Mouse (Mus musculus) forebrain, embryonic 11.5 days (tissue): ENCODE results near the gene Klhl35. TPM values are rescaled to one million over a fixed set of nuclear protein-coding genes. Genes with fewer than 3 reads are reported as not detected.
A peak's percentile ranks its signal among the peaks of the same experiment; 100 is the strongest.

ENCODE experiments used
- ATAC-seq: fragments of 200-750 bp; cut with Nextera tagmentation; replicated peaks from 2 replicates; pipeline ENCODE4 v1.8.0; 2017; ENCODE audit warnings: moderate TSS enrichment; ENCODE audit not compliant: low FRiP score
- DNase-seq: peaks from one replicate; pipeline ENCODE4 v3.0.0-alpha.2; 2017; ENCODE audit warnings: low spot score
- H3K27ac ChIP-seq: fragments of 300-500 bp; sonication (generic); 2 replicates; pipeline ENCODE4 v1.5.1; 2014; ENCODE audit warnings: low read depth, low read length
- H3K27me3 ChIP-seq: fragments of 300-500 bp; sonication (generic); 2 replicates; pipeline ENCODE4 v1.6.1; 2014; ENCODE audit warnings: mild to moderate bottlenecking, low read length, mixed read lengths; ENCODE audit not compliant: control insufficient read depth, insufficient read depth
- H3K36me3 ChIP-seq: fragments of 300-500 bp; sonication (generic); 2 replicates; pipeline ENCODE4 v1.6.1; 2014; ENCODE audit warnings: mild to moderate bottlenecking, low read length, moderate library complexity, mixed read lengths; ENCODE audit not compliant: control insufficient read depth, insufficient read depth
- H3K4me1 ChIP-seq: fragments of 300-500 bp; sonication (generic); replicated peaks from 2 replicates; pipeline ENCODE4 v1.6.1; 2014; ENCODE audit warnings: low read length, mixed read lengths; ENCODE audit not compliant: control insufficient read depth, insufficient read depth
- H3K4me2 ChIP-seq: fragments of 300-500 bp; sonication (generic); 2 replicates; pipeline ENCODE4 v1.6.1; 2014; ENCODE audit warnings: low read depth, mild to moderate bottlenecking, low read length, moderate library complexity, mixed read lengths; ENCODE audit not compliant: severe bottlenecking
- H3K4me3 ChIP-seq: fragments of 300-500 bp; sonication (generic); 2 replicates; pipeline ENCODE4 v1.5.1; 2014; ENCODE audit warnings: low read depth, low read length
- H3K9ac ChIP-seq: fragments of 300-500 bp; sonication (generic); 2 replicates; pipeline ENCODE4 v1.6.1; 2014; ENCODE audit warnings: low read length
- H3K9me3 ChIP-seq: fragments of 300-500 bp; sonication (generic); 2 replicates; pipeline ENCODE4 v1.6.1; 2016; ENCODE audit warnings: low read length, mixed read lengths; ENCODE audit not compliant: control insufficient read depth
- WGBS: fragments of 180-500 bp; shearing (Covaris S2); extraction: QIAGEN DNeasy Blood & Tissue Kit; methylation state at CpG from one replicate; pipeline ENCODE4 v1.1.7; 2014; 5-methylcytosine and 5-hydroxymethylcytosine counted together
- polyA plus RNA-seq: library from polyadenylated mRNA; unstranded; fragments of >200 nt; fragmentation: Nextera tagmentation; extraction: Ambion mirVana; gene quantifications from 2 replicates; pipeline ENCODE4 v1.2.1, GENCODE M21; 2014

Gene Klhl35
- polyA plus RNA-seq, 1 experiment from 2014 or later, result 5.5 TPM

DNA sequence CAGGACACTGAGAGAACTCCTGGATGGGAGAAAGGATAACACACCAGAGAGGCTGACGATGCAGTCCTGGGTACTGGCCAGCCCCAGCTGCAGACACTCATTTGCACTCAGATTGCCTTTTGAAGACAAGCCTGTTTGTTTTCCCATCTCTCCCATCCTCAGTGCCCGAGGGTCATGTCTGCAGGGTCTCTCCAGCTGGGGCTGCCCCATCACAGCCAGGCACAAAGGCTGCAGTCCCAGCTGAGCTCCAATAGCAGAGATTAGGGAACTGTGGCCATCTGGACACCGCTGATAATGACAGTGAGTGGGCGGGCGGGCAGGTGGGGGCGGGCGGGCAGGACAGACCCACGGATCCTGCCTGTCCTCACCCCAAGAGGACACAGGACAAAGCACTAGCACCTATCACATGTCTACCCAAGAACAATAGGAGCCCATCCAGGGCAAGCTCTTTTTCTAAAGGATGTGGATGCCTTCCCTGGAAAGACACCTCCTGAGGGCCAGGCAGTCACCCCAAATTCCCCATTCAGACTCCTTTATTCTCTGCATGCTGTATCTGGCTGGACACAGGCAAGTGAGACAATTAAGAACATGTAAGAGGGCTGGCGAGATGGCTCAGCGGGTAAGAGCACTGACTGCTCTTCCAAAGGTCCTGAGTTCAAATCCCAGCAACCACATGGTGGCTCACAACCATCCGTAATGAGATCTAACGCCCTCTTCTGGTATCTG lies 9.2 kb downstream of the Klhl35 start:
- no peak overlapping the region for H3K4me3 ChIP-seq
- 66% methylated on average over 12 of the region's 12 CpGs for WGBS
- no peaks in the 10 kb centered on the region; the same call in 1 of the 2 replicates for H3K27me3 ChIP-seq
- H3K27ac ChIP-seq, result peak overlapping the region; percentile 75
- peaks cover 3% of the 10 kb centered on the region; the same call in 1 of the 2 replicates for H3K4me1 ChIP-seq
- H3K36me3 ChIP-seq, result peaks cover 15% of the 10 kb centered on the region
- ATAC-seq (peak; percentile 77), DNase-seq (no peak)
- H3K9ac ChIP-seq, result no peak overlapping the region
- H3K4me2 ChIP-seq, result no peak overlapping the region
- H3K9me3 ChIP-seq, result no peaks in the 10 kb centered on the region

DNA sequence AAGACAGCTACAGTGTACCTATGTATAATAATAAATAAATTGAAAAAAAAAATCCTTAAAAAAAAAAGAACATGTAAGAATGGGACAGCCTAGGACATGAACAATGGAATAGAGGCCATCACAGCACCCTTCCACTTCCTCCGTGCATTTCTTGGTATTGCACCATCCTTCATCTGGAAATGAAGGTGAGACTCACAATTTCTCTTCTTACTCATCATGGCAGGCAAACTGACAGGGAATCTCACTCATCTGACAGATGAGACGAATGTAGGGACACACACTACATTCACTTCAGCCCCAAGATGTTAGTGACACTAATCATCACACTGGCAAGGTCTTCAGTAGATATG lies 9.7 kb downstream of the Klhl35 start:
- peaks cover 5% of the 10 kb centered on the region; the same call in 1 of the 2 replicates for H3K4me1 ChIP-seq
- DNase-seq (no peak), ATAC-seq (no peak)
- no peak overlapping the region for H3K27ac ChIP-seq
- no peak overlapping the region for H3K4me3 ChIP-seq
- no peak overlapping the region for H3K4me2 ChIP-seq
- no peaks in the 10 kb centered on the region for H3K9me3 ChIP-seq
- H3K9ac ChIP-seq, result no peak overlapping the region
- H3K27me3 ChIP-seq, result no peaks in the 10 kb centered on the region
- H3K36me3 ChIP-seq, result peaks cover 20% of the 10 kb centered on the region
- 90% methylated on average over 2 of the region's 2 CpGs for WGBS

DNA sequence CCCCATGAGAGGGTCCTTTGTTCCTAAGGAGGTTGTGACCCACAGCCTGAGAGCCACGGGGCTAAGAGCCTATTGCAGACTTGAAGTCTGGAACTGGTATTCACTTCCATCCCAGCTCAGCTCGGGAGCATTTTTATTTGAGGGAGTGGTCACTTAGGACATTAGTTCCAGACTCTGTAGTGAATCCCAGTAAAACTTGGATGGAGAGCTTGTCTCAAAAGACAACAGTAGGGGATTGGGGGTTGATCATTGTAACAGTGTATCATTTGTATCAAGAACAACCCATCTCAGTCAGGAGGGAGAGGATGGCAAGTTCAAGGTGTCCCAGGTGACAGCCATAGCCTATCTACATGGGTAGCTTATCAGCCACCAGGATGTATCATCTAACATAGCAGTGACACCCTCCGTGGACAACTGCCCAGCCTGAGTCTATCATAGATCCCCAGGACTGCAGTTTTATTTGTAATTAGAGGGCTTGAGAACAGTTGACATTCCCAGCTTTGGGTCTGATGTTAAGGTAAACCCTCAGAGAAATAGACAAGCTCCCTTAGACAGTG lies 10.8 kb downstream of the Klhl35 start:
- WGBS, result 53% methylated on average over 3 of the region's 3 CpGs
- Histone ChIP-seq H3K9me3 (no peaks in the 10 kb centered on the region), H3K27me3 (no peaks in the 10 kb centered on the region), H3K4me3 (no peak overlapping the region), H3K4me1 (peaks cover 11% of the 10 kb centered on the region; the same call in 1 of the 2 replicates), H3K27ac (no peak overlapping the region), H3K36me3 (peaks cover 31% of the 10 kb centered on the region), H3K4me2 (no peak overlapping the region), H3K9ac (no peak overlapping the region)
- no peak for DNase-seq
- no peak for ATAC-seq

DNA sequence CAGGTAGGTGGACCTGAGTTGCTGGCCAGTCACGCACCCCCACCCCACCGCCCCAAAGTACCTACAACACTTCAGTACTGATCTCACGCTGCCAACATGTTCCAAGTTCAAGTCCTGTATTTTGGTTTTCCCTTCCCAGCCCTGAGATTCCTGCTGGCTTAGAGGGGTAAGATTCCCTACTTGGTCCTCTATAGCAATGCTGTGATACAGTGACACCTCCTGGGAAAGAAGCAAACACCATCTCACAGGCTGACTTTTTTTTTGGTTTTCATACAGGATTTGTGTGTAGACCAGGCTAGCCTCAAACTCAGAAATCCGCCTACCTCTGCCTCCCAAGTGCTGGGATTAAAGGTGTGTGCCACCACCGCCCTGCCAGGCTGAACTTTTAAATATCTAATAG lies 11.4 kb downstream of the Klhl35 start:
- WGBS, result 86% methylated on average over 5 of the region's 5 CpGs
- ATAC-seq (no peak), DNase-seq (no peak)
- H3K27ac ChIP-seq, result no peak overlapping the region
- no peak overlapping the region for H3K4me3 ChIP-seq
- H3K9ac ChIP-seq, result no peak overlapping the region
- no peak overlapping the region for H3K4me2 ChIP-seq
- no peaks in the 10 kb centered on the region for H3K27me3 ChIP-seq
- H3K9me3 ChIP-seq, result no peaks in the 10 kb centered on the region
- peaks cover 17% of the 10 kb centered on the region; the same call in 1 of the 2 replicates for H3K4me1 ChIP-seq
- peaks cover 37% of the 10 kb centered on the region for H3K36me3 ChIP-seq

DNA sequence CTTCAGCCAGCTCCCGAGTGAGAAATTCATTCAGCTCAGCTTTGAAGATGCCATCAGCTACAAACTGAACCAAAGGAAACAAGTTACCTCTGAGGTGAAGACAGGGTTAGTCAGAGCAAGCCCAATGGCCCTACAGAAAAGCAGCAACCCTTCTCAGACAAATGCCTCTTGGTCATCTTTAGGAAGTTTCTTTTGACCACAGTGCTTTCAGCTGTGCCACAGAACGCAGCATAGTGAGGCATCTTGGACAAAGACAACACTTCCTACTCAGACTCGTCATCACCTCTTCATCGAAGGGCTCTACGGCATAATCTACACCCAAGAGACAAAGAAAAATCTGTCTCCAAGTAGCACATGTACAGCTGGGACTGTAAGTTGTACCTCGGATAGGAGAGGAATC lies 16.8 kb downstream of the Klhl35 start:
- no peak for DNase-seq
- Histone ChIP-seq H3K9me3 (no peaks in the 10 kb centered on the region), H3K4me3 (peak overlapping the region; percentile 77), H3K4me1 (peaks cover 19% of the 10 kb centered on the region; the same call in 1 of the 2 replicates), H3K27ac (peak overlapping the region; percentile 69; the same call in 1 of the 2 replicates), H3K9ac (peak overlapping the region; percentile 85), H3K27me3 (no peaks in the 10 kb centered on the region), H3K36me3 (peaks cover 37% of the 10 kb centered on the region), H3K4me2 (peak overlapping the region; percentile 93)
- no peak for ATAC-seq
- 7% methylated on average over 6 of the region's 6 CpGs for WGBS

DNA sequence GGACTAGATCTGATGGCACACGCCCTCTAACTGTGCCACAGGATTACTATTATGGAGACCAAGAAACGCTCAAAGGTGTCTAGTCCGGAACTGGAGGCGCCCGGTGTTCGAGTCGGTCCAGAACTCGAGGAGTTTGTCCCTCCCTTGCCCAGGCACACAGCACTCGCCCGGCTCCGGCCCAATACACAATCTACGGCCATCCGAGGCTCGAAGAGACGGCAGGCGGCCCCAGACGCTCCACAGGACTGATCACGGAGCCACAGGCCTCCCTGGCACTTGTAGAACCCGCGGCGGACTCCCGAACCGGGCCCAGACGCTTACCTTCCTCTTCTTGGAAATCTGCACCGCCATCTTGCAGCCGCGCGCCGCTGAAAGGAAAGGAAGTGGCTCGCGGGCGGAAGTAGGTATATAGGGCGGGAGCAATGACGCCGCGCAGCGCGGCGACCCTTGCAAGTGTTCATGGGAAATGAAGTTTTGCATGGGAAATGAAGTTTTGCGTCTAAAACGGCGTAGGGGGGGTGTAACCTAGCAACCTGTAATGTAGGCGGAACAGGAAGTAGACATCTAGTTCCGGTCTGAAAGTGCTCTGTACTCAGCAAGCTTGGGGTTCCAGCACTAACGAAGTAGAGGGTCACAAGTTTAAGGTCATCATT lies 17.6 kb downstream of the Klhl35 start, which contains the start of gene Rps3:
Gene Rps3 (minus strand): TSS at position 468 of the 653 bp plus-strand sequence.
- H3K4me1 ChIP-seq, result peaks cover 19% of the 10 kb centered on the region; the same call in 1 of the 2 replicates
- WGBS, result under 1% methylated on average over 45 of the region's 45 CpGs
- peak; percentile 96 for ATAC-seq

DNA sequence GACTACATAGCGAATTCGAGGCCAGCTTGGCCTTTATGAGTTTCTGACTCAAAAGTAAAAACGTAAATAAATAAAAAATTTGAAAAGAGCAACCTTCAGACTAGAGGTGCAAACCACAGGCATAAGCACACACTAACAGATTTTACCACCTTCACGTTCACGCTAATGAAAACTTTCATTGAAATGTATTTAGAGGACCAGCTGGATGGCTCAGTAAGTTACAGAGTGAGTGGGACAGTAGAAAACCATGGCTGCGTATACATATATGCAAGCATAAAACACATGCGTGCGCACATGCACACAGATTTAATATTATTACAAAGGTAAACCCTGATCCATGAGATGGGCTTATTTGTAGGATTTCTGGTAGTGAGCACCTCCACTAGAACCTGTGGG lies 18.1 kb downstream of the Klhl35 start:
- DNase-seq (no peak), ATAC-seq (peak; percentile 45)
- peaks cover 30% of the 10 kb centered on the region for H3K36me3 ChIP-seq
- H3K9me3 ChIP-seq, result no peaks in the 10 kb centered on the region
- peak overlapping the region; percentile 77; the same call in 1 of the 2 replicates for H3K4me3 ChIP-seq
- no peak overlapping the region for H3K27ac ChIP-seq
- H3K9ac ChIP-seq, result peak overlapping the region; percentile 1; the same call in 1 of the 2 replicates
- peak overlapping the region; percentile 42; the same call in 1 of the 2 replicates for H3K4me2 ChIP-seq
- peaks cover 19% of the 10 kb centered on the region; the same call in 1 of the 2 replicates for H3K4me1 ChIP-seq
- H3K27me3 ChIP-seq, result no peaks in the 10 kb centered on the region
- WGBS, result 46% methylated on average over 8 of the region's 8 CpGs

More for the DNA sequence above, 17.6 kb downstream of the Klhl35 start, which contains the start of gene Rps3:
- Histone ChIP-seq H3K9me3 (no peaks in the 10 kb centered on the region), H3K4me2 (peak within 1 kb of the TSS; percentile 93), H3K27me3 (no peaks in the 10 kb centered on the region), H3K9ac (peak within 1 kb of the TSS; percentile 85), H3K4me3 (peak within 1 kb of the TSS; percentile 77), H3K27ac (peak within 1 kb of the TSS; percentile 69), H3K36me3 (peaks cover 33% of the 10 kb centered on the region)
- peak; percentile 94 for DNase-seq

DNA sequence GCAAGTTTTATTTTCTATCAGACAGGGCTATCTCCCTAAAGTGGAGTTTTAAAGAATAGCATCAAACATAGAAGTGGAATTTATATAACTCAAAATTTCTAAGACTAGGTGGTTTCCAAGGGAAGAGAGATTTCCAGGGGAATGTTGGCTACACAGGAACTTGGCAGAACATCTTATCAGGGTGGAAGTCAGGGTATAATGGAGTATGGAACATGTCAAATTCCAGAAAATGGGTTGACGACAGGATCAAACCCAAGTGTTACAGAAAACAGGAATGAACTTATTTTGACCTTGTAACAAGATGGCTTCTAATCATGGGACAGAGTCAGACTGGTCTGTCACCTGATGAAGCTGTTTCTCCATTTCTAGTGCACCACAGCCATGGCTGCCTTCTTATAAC lies 18.9 kb downstream of the Klhl35 start:
- Histone ChIP-seq H3K27ac (no peak overlapping the region), H3K27me3 (no peaks in the 10 kb centered on the region), H3K4me1 (peaks cover 16% of the 10 kb centered on the region; the same call in 1 of the 2 replicates), H3K4me3 (no peak overlapping the region), H3K9me3 (no peaks in the 10 kb centered on the region), H3K36me3 (peaks cover 26% of the 10 kb centered on the region), H3K4me2 (no peak overlapping the region), H3K9ac (no peak overlapping the region)
- WGBS, result 97% methylated on average over 1 of the region's 1 CpGs
- no peak for ATAC-seq
- no peak for DNase-seq
